Mouse (Mus musculus) forebrain, postnatal 0 days (tissue): Measurements from ENCODE around the gene Cdkl1. TPM values are rescaled to one million over a fixed set of nuclear protein-coding genes. Genes with fewer than 3 reads are reported as not detected.

ENCODE experiments used
- ATAC-seq: fragments of 200-750 bp; cut with Nextera tagmentation; 2 replicates; pipeline ENCODE4 v1.8.0; 2017; ENCODE audit warnings: mild to moderate bottlenecking, moderate library complexity
- DNase-seq: peaks from one replicate; pipeline ENCODE4 v3.0.0-alpha.2; 2015
- H3K27ac ChIP-seq: fragments of 300-500 bp; sonication (generic); 2 replicates; pipeline ENCODE4 v1.5.1; 2014; ENCODE audit warnings: low read depth, mild to moderate bottlenecking, antibody characterized with exemption, low read length, moderate library complexity, mixed read lengths
- H3K27me3 ChIP-seq: fragments of 300-500 bp; sonication (generic); 2 replicates; pipeline ENCODE4 v1.6.1; 2014; ENCODE audit warnings: mild to moderate bottlenecking, low read length, mixed read lengths; ENCODE audit not compliant: insufficient read depth
- H3K36me3 ChIP-seq: fragments of 300-500 bp; sonication (generic); 2 replicates; pipeline ENCODE4 v1.6.1; 2014; ENCODE audit warnings: mild to moderate bottlenecking, moderate library complexity; ENCODE audit not compliant: insufficient read depth
- H3K4me1 ChIP-seq: fragments of 300-500 bp; sonication (generic); 2 replicates; pipeline ENCODE4 v1.6.1; 2014; ENCODE audit warnings: antibody characterized with exemption; ENCODE audit not compliant: insufficient read depth
- H3K4me2 ChIP-seq: fragments of 300-500 bp; sonication (generic); 2 replicates; pipeline ENCODE4 v1.6.1; 2014; ENCODE audit warnings: low read depth, mild to moderate bottlenecking, moderate library complexity
- H3K4me3 ChIP-seq: fragments of 300-500 bp; sonication (generic); 2 replicates; pipeline ENCODE4 v1.5.1; 2014; ENCODE audit warnings: low read depth, low read length, mixed read lengths
- H3K9ac ChIP-seq: fragments of 300-500 bp; sonication (generic); 2 replicates; pipeline ENCODE4 v1.6.1; 2014; ENCODE audit warnings: mild to moderate bottlenecking
- H3K9me3 ChIP-seq: fragments of 300-500 bp; sonication (generic); 2 replicates; pipeline ENCODE4 v1.6.1; 2016; ENCODE audit warnings: low read length
- CTCF ChIP-seq: sonication (generic); IDR thresholded peaks from 2 replicates; pipeline ENCODE4 v1.5.1; 2016; ENCODE audit warnings: antibody characterized with exemption, control low read depth, low read depth
- WGBS: fragments of 180-500 bp; shearing (Covaris S2); extraction: QIAGEN DNeasy Blood & Tissue Kit; methylation state at CpG from one replicate; pipeline ENCODE4 v1.1.7; 2014; 5-methylcytosine and 5-hydroxymethylcytosine counted together
- polyA plus RNA-seq: library from polyadenylated mRNA; unstranded; fragments of >200 nt; fragmentation: Nextera tagmentation; extraction: Ambion mirVana; gene quantifications from 2 replicates; pipeline ENCODE4 v1.2.1, GENCODE M21; 2015
- total RNA-seq: library from RNA; depleted of rRNA; stranded (reverse); fragments of >200 nt; gene quantifications from 2 replicates; pipeline ENCODE4 v1.2.3, GENCODE M21; 2014

The Cdkl1 gene
- total and polyA plus RNA-seq, 2 experiments from 2014 or later = 16.9 to 35.7 TPM

GRCm38 (mm10) chr12:69783247-69784025 is 7.6 kb downstream of the Cdkl1 start:
- no peaks in the 10 kb centered on the region for H3K4me1 ChIP-seq
- no peaks in the 10 kb centered on the region for H3K27me3 ChIP-seq
- H3K4me2 ChIP-seq = no peak overlapping the region
- ATAC-seq = no peak
- DNase-seq = no peak
- no peaks in the 10 kb centered on the region for H3K36me3 ChIP-seq
- no peak overlapping the region for H3K27ac ChIP-seq
- H3K4me3 ChIP-seq = no peak overlapping the region
- H3K9me3 ChIP-seq = no peaks in the 10 kb centered on the region
- 53% methylated on average over 6 of the region's 6 CpGs for WGBS
- no peak overlapping the region for H3K9ac ChIP-seq
- TF ChIP-seq CTCF = no peak

GRCm38 (mm10) chr12:69781935-69782650 is 9.0 kb downstream of the Cdkl1 start:
- Histone ChIP-seq H3K4me2 (no peak overlapping the region), H3K9ac (no peak overlapping the region), H3K36me3 (no peaks in the 10 kb centered on the region), H3K4me1 (no peaks in the 10 kb centered on the region), H3K4me3 (no peak overlapping the region), H3K27ac (no peak overlapping the region), H3K27me3 (no peaks in the 10 kb centered on the region), H3K9me3 (no peaks in the 10 kb centered on the region)
- TF ChIP-seq CTCF = no peak
- ATAC-seq (no peak), DNase-seq (no peak)
- WGBS = 86% methylated on average over 10 of the region's 10 CpGs

GRCm38 (mm10) chr12:69781480-69781879 is 9.6 kb downstream of the Cdkl1 start:
- Histone ChIP-seq H3K9ac (no peak overlapping the region), H3K4me2 (no peak overlapping the region), H3K27me3 (no peaks in the 10 kb centered on the region), H3K27ac (no peak overlapping the region), H3K9me3 (no peaks in the 10 kb centered on the region), H3K4me1 (no peaks in the 10 kb centered on the region), H3K36me3 (no peaks in the 10 kb centered on the region), H3K4me3 (no peak overlapping the region)
- TF ChIP-seq CTCF = no peak
- WGBS = 73% methylated on average over 8 of the region's 8 CpGs
- DNase-seq (no peak), ATAC-seq (no peak)

GRCm38 (mm10) chr12:69777957-69778356 is 13.1 kb downstream of the Cdkl1 start:
- no peak overlapping the region for H3K4me3 ChIP-seq
- H3K9ac ChIP-seq = no peak overlapping the region
- no peaks in the 10 kb centered on the region for H3K4me1 ChIP-seq
- no peak overlapping the region for H3K27ac ChIP-seq
- H3K4me2 ChIP-seq = no peak overlapping the region
- H3K9me3 ChIP-seq = no peaks in the 10 kb centered on the region
- ATAC-seq (no peak), DNase-seq (no peak)
- no peaks in the 10 kb centered on the region for H3K27me3 ChIP-seq
- no peaks in the 10 kb centered on the region for H3K36me3 ChIP-seq
- 61% methylated on average over 2 of the region's 2 CpGs for WGBS
- no peak for TF ChIP-seq CTCF

- Histone ChIP-seq H3K4me1 (no peaks in the 10 kb centered on the region), H3K9me3 (no peaks in the 10 kb centered on the region), H3K27ac (no peak overlapping the region), H3K4me3 (no peak overlapping the region), H3K27me3 (no peaks in the 10 kb centered on the region), H3K9ac (no peak overlapping the region), H3K36me3 (no peaks in the 10 kb centered on the region), H3K4me2 (no peak overlapping the region)
- no peak for TF ChIP-seq CTCF
- ATAC-seq = no peak
- DNase-seq = no peak
- 88% methylated on average over 6 of the region's 6 CpGs for WGBS
These were observed 13.7 kb downstream of the Cdkl1 start for GRCm38 (mm10) chr12:69777341-69777730.

GRCm38 (mm10) chr12:69776607-69777340 is 14.3 kb downstream of the Cdkl1 start:
- WGBS = 68% methylated on average over 11 of the region's 11 CpGs
- ATAC-seq = no peak
- H3K4me3 ChIP-seq = no peak overlapping the region

GRCm38 (mm10) chr12:69768841-69769240 is 22.2 kb downstream of the Cdkl1 start:
- Histone ChIP-seq H3K9ac (no peak overlapping the region), H3K4me1 (no peaks in the 10 kb centered on the region), H3K9me3 (no peaks in the 10 kb centered on the region), H3K4me3 (no peak overlapping the region), H3K36me3 (no peaks in the 10 kb centered on the region), H3K27me3 (no peaks in the 10 kb centered on the region), H3K27ac (no peak overlapping the region), H3K4me2 (no peak overlapping the region)
- DNase-seq (no peak), ATAC-seq (no peak)
- TF ChIP-seq CTCF = no peak
- 81% methylated on average over 2 of the region's 2 CpGs for WGBS

More at GRCm38 (mm10) chr12:69776607-69777340, 14.3 kb downstream of the Cdkl1 start:
- Histone ChIP-seq H3K36me3 (no peaks in the 10 kb centered on the region), H3K27ac (no peak overlapping the region), H3K9ac (no peak overlapping the region), H3K27me3 (no peaks in the 10 kb centered on the region), H3K4me2 (no peak overlapping the region), H3K9me3 (no peaks in the 10 kb centered on the region), H3K4me1 (no peaks in the 10 kb centered on the region)
- no peak for DNase-seq
- TF ChIP-seq CTCF = no peak
